Mouse (Mus musculus) C2C12 (cell line): ENCODE measurements around the gene Smyd5.

Experiments used
- CEBPB ChIP-seq: IDR thresholded peaks from one replicate; pipeline ENCODE4 v1.6.1; 2011; ENCODE audit warnings: low read depth, mild to moderate bottlenecking, control low read depth, moderate library complexity
- CTCF ChIP-seq: IDR thresholded peaks from one replicate; pipeline ENCODE4 v1.5.1; 2011; ENCODE audit not compliant: control insufficient read depth, insufficient read depth, insufficient read length
- MAX ChIP-seq: IDR thresholded peaks from one replicate; pipeline ENCODE4 v1.6.1; 2011; ENCODE audit warnings: mild to moderate bottlenecking, control low read depth
- MYOG ChIP-seq: IDR thresholded peaks from one replicate; pipeline ENCODE4 v1.6.1; 2011; ENCODE audit not compliant: control insufficient read depth, insufficient read length; ENCODE audit errors: extremely low read depth
- USF1 ChIP-seq: IDR thresholded peaks from one replicate; pipeline ENCODE4 v1.6.1; 2011; ENCODE audit warnings: low read depth, mild to moderate bottlenecking, control low read depth, moderate library complexity

- TF ChIP-seq USF1, result no peak
- no peak for TF ChIP-seq CTCF
- no peak for TF ChIP-seq MAX
- no peak for TF ChIP-seq CEBPB
- no peak for TF ChIP-seq MYOG
These were observed 28.8 kb upstream of the Smyd5 start for GRCm38 (mm10) chr6:85403039-85403438.
